Mouse (Mus musculus) stomach, embryonic 15.5 days (tissue): Measurements from ENCODE around the gene Npy5r. TPM values are rescaled to one million over a fixed set of nuclear protein-coding genes. Genes with fewer than 3 reads are reported as not detected.

Source experiments
- ATAC-seq: fragments of 200-750 bp; cut with Nextera tagmentation; 2 replicates; pipeline ENCODE4 v1.8.0; 2017; ENCODE audit warnings: low read depth, moderate number of reproducible peaks, moderate TSS enrichment; ENCODE audit not compliant: insufficient read depth, low FRiP score
- H3K27ac ChIP-seq: fragments of 300-500 bp; sonication (generic); 2 replicates; pipeline ENCODE4 v1.5.1; 2015; ENCODE audit warnings: mild to moderate bottlenecking, inconsistent platforms
- H3K27me3 ChIP-seq: fragments of 300-500 bp; sonication (generic); replicated peaks from 2 replicates; pipeline ENCODE4 v1.6.1; 2015; ENCODE audit warnings: inconsistent platforms
- H3K36me3 ChIP-seq: fragments of 300-500 bp; sonication (generic); 2 replicates; pipeline ENCODE4 v1.6.1; 2015; ENCODE audit warnings: inconsistent platforms
- H3K4me1 ChIP-seq: fragments of 300-500 bp; sonication (generic); 2 replicates; pipeline ENCODE4 v1.6.1; 2015; ENCODE audit warnings: inconsistent platforms
- H3K4me2 ChIP-seq: fragments of 300-500 bp; sonication (generic); 2 replicates; pipeline ENCODE4 v1.6.1; 2015; ENCODE audit warnings: mild to moderate bottlenecking, inconsistent platforms
- H3K4me3 ChIP-seq: fragments of 300-500 bp; sonication (generic); replicated peaks from 2 replicates; pipeline ENCODE4 v1.5.1; 2015; ENCODE audit warnings: inconsistent platforms
- H3K9ac ChIP-seq: fragments of 300-500 bp; sonication (generic); 2 replicates; pipeline ENCODE4 v1.6.1; 2015; ENCODE audit warnings: inconsistent platforms
- H3K9me3 ChIP-seq: fragments of 300-500 bp; sonication (generic); 2 replicates; pipeline ENCODE4 v1.6.1; 2016; ENCODE audit warnings: inconsistent platforms
- WGBS: fragments of 180-500 bp; shearing (Covaris S2); methylation state at CpG from one replicate; pipeline ENCODE4 v1.1.7; 2015; 5-methylcytosine and 5-hydroxymethylcytosine counted together
- polyA plus RNA-seq: library from polyadenylated mRNA; unstranded; fragments of >200 nt; fragmentation: Nextera tagmentation; extraction: Ambion mirVana; gene quantifications from 2 replicates; pipeline ENCODE4 v1.2.1, GENCODE M21; 2015

Npy5r gene
- polyA plus RNA-seq, 1 experiment from 2014 or later: not detected

GRCm38 (mm10) chr8:66681261-66681660, 6.7 kb downstream of the Npy5r start:
- no peak for ATAC-seq
- WGBS: 71% methylated on average over 2 of the region's 2 CpGs
- no peak overlapping the region for H3K27ac ChIP-seq

GRCm38 (mm10) chr8:66630721-66631120, 57.2 kb downstream of the Npy5r start:
- no peaks in the 10 kb centered on the region for H3K36me3 ChIP-seq
- H3K4me1 ChIP-seq: no peaks in the 10 kb centered on the region
- no peak for ATAC-seq
- no peaks in the 10 kb centered on the region for H3K27me3 ChIP-seq
- WGBS: 66% methylated on average over 1 of the region's 1 CpGs
- H3K4me3 ChIP-seq: no peak overlapping the region
- no peak overlapping the region for H3K27ac ChIP-seq
- H3K9ac ChIP-seq: no peak overlapping the region
- H3K9me3 ChIP-seq: no peaks in the 10 kb centered on the region
- H3K4me2 ChIP-seq: no peak overlapping the region

More at GRCm38 (mm10) chr8:66681261-66681660, 6.7 kb downstream of the Npy5r start:
- Histone ChIP-seq H3K27me3 (no peaks in the 10 kb centered on the region), H3K4me1 (no peaks in the 10 kb centered on the region), H3K36me3 (no peaks in the 10 kb centered on the region), H3K4me3 (no peak overlapping the region), H3K9ac (no peak overlapping the region), H3K9me3 (no peaks in the 10 kb centered on the region), H3K4me2 (no peak overlapping the region)

Other genes with a start within 250 kb of the Npy5r start
- 12.2 and 13.3 TPM in 2 replicates for gene Tma16, start 201.6 kb downstream of the Npy5r start, polyA plus RNA-seq
- not detected in 2 replicates for gene Tktl2, start 176.4 kb downstream of the Npy5r start, polyA plus RNA-seq
- gene Npy1r, start 9.1 kb upstream of the Npy5r start, polyA plus RNA-seq: 1.8 and 1.9 TPM in 2 replicates
- 3.9 and 4.0 TPM in 2 replicates for gene Naf1, start 172.1 kb upstream of the Npy5r start, polyA plus RNA-seq